Mouse (Mus musculus): Measurements from ENCODE around the gene Plekhg3. TPM values are rescaled to one million over a fixed set of nuclear protein-coding genes. Genes with fewer than 3 reads are reported as not detected.

The Plekhg3 gene
- polyA plus RNA-seq, 1 experiment from 2014 or later = 2.1 TPM

DNA sequence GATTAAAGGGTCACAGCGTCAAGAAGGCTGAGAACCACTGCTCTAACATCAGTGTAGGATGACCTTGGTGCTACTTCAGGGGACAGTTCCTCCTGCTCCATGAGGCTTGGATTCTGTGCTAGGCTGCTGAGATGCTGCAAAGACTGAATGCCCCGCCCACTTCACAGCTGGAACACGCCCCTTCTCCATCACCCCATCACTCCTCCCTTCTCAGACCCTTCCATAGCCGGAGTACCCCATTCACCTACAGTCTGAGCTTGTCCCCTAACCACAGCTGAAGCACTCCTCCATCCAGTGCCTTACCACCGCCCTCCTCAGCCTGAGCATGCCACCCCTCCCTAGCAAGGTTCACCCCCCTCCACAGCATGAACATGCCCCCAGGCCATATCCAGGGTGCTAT, 89.2 kb downstream of the Plekhg3 start:
- Histone ChIP-seq H3K4me1 (ENCODE audit: control insufficient read depth, insufficient read depth, low read length) (no peaks in the 10 kb centered on the region), H3K4me3 (ENCODE audit: low read depth, low read length) (no peak overlapping the region), H3K9ac (replicated peaks; ENCODE audit: low read length) (no peak overlapping the region), H3K27ac (replicated peaks; ENCODE audit: low read depth, low read length) (no peak overlapping the region), H3K36me3 (replicated peaks; ENCODE audit: control insufficient read depth, insufficient read depth, low read depth, low read length) (no peaks in the 10 kb centered on the region), H3K27me3 (ENCODE audit: control insufficient read depth, insufficient read depth, low read length) (no peaks in the 10 kb centered on the region), H3K4me2 (ENCODE audit: low read depth, low read length) (no peak overlapping the region), H3K9me3 (replicated peaks; ENCODE audit: control insufficient read depth, low read length) (no peaks in the 10 kb centered on the region)
- ATAC-seq (replicated peaks; ENCODE audit: insufficient number of reproducible peaks, low FRiP score, low TSS enrichment, low read depth) = no peak; the same call in 1 of the 2 replicates
- WGBS = 47% methylated on average over 5 of the region's 5 CpGs
- DNase-seq (ENCODE audit: low spot score) = no peak

DNA sequence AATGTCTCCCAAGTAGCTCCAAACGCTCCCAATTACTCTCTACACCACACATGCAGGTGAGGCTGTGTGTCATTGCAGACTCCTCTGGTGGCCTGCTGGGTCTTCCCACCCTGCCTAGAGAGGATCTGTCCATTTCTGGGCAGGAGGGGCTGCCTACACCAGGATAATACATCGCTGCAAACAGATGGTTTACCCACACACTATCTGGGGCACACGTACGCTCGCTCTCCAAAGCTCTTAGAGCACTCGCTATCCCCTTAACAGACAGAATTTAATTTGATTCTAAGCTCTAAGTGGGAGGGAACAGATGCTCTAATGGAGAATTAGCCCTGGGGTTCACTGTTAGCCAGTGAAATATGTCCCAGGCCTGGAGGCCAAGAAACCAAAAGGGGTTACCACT, 92.7 kb downstream of the Plekhg3 start:
- no peak for ATAC-seq (replicated peaks; ENCODE audit: insufficient number of reproducible peaks, low FRiP score, low TSS enrichment, low read depth)
- no peak for DNase-seq (ENCODE audit: low spot score)
- H3K27ac ChIP-seq (replicated peaks; ENCODE audit: low read depth, low read length) = no peak overlapping the region
- WGBS = 84% methylated on average over 6 of the region's 6 CpGs
- no peaks in the 10 kb centered on the region for H3K9me3 ChIP-seq (replicated peaks; ENCODE audit: control insufficient read depth, low read length)
- H3K4me3 ChIP-seq (ENCODE audit: low read depth, low read length) = no peak overlapping the region
- H3K27me3 ChIP-seq (ENCODE audit: control insufficient read depth, insufficient read depth, low read length) = no peaks in the 10 kb centered on the region
- H3K36me3 ChIP-seq (replicated peaks; ENCODE audit: control insufficient read depth, insufficient read depth, low read depth, low read length) = no peaks in the 10 kb centered on the region
- no peak overlapping the region for H3K4me2 ChIP-seq (ENCODE audit: low read depth, low read length)
- no peaks in the 10 kb centered on the region for H3K4me1 ChIP-seq (ENCODE audit: control insufficient read depth, insufficient read depth, low read length)
- H3K9ac ChIP-seq (replicated peaks; ENCODE audit: low read length) = no peak overlapping the region

Small RNAs within 50 kb of the gene (microRNA-seq; reads per million reads assigned to microRNA genes)
- gene Mir5135 (ENCODE audit: borderline number of aligned reads) = not detected

Other genes with a start within 250 kb of the Plekhg3 start
- 1.9 and 2.0 TPM in 2 replicates for gene Akap5, start 206.0 kb upstream of the Plekhg3 start, polyA plus RNA-seq (2014; fragmentation: Nextera tagmentation; extraction: Ambion mirVana)
- gene Zbtb25, start 161.3 kb upstream of the Plekhg3 start, polyA plus RNA-seq (2014; fragmentation: Nextera tagmentation; extraction: Ambion mirVana) = 21.2 and 22.3 TPM in 2 replicates
- gene Zbtb1, start 160.6 kb upstream of the Plekhg3 start, polyA plus RNA-seq (2014; fragmentation: Nextera tagmentation; extraction: Ambion mirVana) = 11.3 and 11.7 TPM in 2 replicates
- gene Hspa2, start 126.7 kb upstream of the Plekhg3 start, polyA plus RNA-seq (2014; fragmentation: Nextera tagmentation; extraction: Ambion mirVana) = 3.9 and 6.0 TPM in 2 replicates
- gene Ppp1r36, start 113.4 kb upstream of the Plekhg3 start, polyA plus RNA-seq (2014; fragmentation: Nextera tagmentation; extraction: Ambion mirVana) = 1.2 and 2.5 TPM in 2 replicates
- gene Sptb, start 179.7 kb downstream of the Plekhg3 start, polyA plus RNA-seq (2014; fragmentation: Nextera tagmentation; extraction: Ambion mirVana) = 2.4 and 3.0 TPM in 2 replicates
- gene Churc1, start 234.6 kb downstream of the Plekhg3 start, polyA plus RNA-seq (2014; fragmentation: Nextera tagmentation; extraction: Ambion mirVana) = 69.8 and 87.6 TPM in 2 replicates
- 44.6 and 47.7 TPM in 2 replicates for gene Fntb, start 234.7 kb downstream of the Plekhg3 start, polyA plus RNA-seq (2014; fragmentation: Nextera tagmentation; extraction: Ambion mirVana)